Mouse (Mus musculus) spleen, adult 2 months (tissue): Measurements from ENCODE around the gene Insyn1. TPM values are rescaled to one million over a fixed set of nuclear protein-coding genes. Genes with fewer than 3 reads are reported as not detected.

Experiments
- DNase-seq, 2 experiments: peaks; one replicate each; pipeline versions ENCODE4 v3.0.0 to v3.0.0-alpha.2; 2012 to 2021; ENCODE audit warnings: low spot score in 2 of 2, low read depth in 1 of 2
- H3K27ac ChIP-seq: fragments of 200-500 bp; 2 replicates; pipeline ENCODE4 v1.5.1; 2012; ENCODE audit warnings: low read length, inconsistent platforms; ENCODE audit not compliant: insufficient read depth
- H3K27me3 ChIP-seq: fragments of 200-500 bp; 2 replicates; pipeline ENCODE4 v1.6.1; 2012; ENCODE audit warnings: mild to moderate bottlenecking, moderate library complexity, low read length, inconsistent platforms; ENCODE audit not compliant: control insufficient read depth, insufficient read depth
- H3K36me3 ChIP-seq: fragments of 200-500 bp; 2 replicates; pipeline ENCODE4 v1.6.1; 2012; ENCODE audit warnings: mild to moderate bottlenecking, low read length, inconsistent platforms; ENCODE audit not compliant: control insufficient read depth, insufficient read depth
- H3K4me1 ChIP-seq: fragments of 200-500 bp; 2 replicates; pipeline ENCODE4 v1.6.1; 2011; ENCODE audit warnings: inconsistent platforms; ENCODE audit not compliant: control insufficient read depth, insufficient read depth, insufficient read length
- H3K4me3 ChIP-seq: fragments of 200-500 bp; 2 replicates; pipeline ENCODE4 v1.5.1; 2011; ENCODE audit warnings: mild to moderate bottlenecking, inconsistent platforms; ENCODE audit not compliant: insufficient read depth, insufficient read length; ENCODE audit errors: extremely low read depth
- CTCF ChIP-seq: fragments of 200-500 bp; IDR thresholded peaks from 2 replicates; pipeline ENCODE4 v1.5.1; 2011; ENCODE audit warnings: mild to moderate bottlenecking, inconsistent platforms; ENCODE audit not compliant: insufficient read depth, insufficient read length, insufficient replicate concordance; ENCODE audit errors: extremely low read depth
- POLR2A ChIP-seq: fragments of 200-500 bp; IDR thresholded peaks from 2 replicates; pipeline ENCODE4 v1.6.1; 2011; ENCODE audit warnings: low read depth, low read length, inconsistent platforms
- WGBS: fragments of 180-500 bp; shearing (Covaris S2); methylation state at CpG from one replicate; pipeline ENCODE4 v1.1.7; 2018; 5-methylcytosine and 5-hydroxymethylcytosine counted together
- polyA plus RNA-seq: library from polyadenylated mRNA; depleted of rRNA; stranded (reverse); fragments of >200 nt; gene quantifications from 2 replicates; pipeline ENCODE4 v1.2.3, GENCODE M21; 2012

Gene Insyn1
- polyA plus RNA-seq, 1 experiment, result 1.2 TPM

DNA sequence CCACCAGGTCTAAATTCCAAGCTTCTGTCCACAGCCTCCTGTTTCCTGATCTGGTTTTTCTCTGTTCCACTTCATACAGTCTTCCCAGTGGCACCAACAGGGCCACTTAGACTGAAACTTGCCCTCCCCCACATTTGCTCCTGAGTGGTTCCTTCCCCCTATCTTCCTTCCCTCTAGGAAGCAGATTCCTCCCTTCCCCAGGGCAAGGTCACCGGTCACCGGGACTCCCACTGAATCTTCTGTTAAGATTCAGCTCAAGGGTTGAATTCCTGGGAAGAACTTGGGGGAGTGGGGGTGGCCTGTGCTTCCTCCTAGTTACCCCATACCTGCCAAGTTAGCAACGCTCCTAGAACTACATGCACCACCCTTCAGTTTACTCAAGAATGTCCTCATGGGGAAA lies 1.3 kb upstream of the Insyn1 start:
- Histone ChIP-seq H3K27me3 (peaks cover 16% of the 10 kb centered on the region), H3K4me1 (peaks cover 11% of the 10 kb centered on the region), H3K27ac (no peak overlapping the region), H3K36me3 (no peaks in the 10 kb centered on the region), H3K4me3 (no peak overlapping the region)
- 52% methylated on average over 3 of the region's 3 CpGs for WGBS
- TF ChIP-seq POLR2A, result no peak
- no peak for TF ChIP-seq CTCF
- DNase-seq, result no peak

DNA sequence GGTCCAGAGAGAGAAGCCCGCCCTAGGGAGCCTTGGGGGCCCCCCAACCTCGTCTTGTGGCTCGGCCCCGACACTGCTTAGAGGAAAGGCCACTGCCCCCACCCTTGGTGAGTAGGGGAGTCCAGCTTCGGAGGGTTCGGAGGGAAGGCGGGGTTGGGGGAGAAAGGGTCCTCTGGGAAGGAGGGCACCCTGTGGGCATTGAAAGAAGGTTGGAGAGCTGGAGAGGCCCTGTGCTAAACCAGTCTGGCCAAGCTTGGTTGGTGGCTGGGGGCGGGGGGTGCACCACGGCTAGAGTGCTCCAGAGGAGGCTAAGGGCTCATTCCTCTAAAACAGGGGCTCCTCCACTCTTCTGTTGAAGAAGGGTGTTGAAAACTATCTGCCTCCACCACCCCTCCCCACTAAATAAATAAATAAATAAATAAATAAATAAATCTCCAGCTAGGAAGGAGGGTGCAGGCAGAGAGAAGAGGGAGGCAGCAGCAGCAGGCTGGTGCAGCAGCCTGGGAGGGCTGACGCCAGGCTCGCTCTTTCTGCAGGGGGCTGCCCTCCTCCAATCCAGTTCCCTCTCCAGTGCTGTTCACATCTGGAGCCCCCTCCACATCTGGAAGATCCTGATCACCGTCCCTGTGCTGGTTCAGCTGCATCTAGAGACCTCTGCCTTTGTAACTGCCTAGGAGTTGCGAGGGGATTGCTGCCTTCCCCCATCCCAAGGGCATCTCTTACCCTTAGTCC lies 896 bp downstream of the Insyn1 start:
- DNase-seq, result no peak
- no peak overlapping the region for H3K4me3 ChIP-seq
- TF ChIP-seq CTCF (no peak), POLR2A (no peak)
- 41% methylated on average over 13 of the region's 13 CpGs for WGBS
- H3K27me3 ChIP-seq, result peaks cover 16% of the 10 kb centered on the region
- no peaks in the 10 kb centered on the region for H3K36me3 ChIP-seq
- peaks cover 11% of the 10 kb centered on the region for H3K4me1 ChIP-seq
- H3K27ac ChIP-seq, result no peak overlapping the region

DNA sequence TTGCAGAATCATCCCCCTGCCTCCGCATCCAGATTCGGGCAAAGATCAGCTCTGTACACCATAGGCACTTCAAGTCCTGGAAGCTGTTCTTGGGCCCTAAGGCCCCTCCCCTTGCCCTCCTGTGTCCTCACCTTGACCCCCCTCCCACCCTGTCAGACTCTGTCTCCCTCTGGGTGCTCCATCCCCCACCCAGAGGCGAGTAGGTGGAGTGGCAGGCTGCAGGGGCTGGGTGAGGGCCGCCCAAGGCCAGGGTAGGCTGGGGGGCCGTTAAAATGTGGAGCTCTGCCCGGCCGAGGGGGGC lies 1.4 kb downstream of the Insyn1 start:
- no peak for DNase-seq
- Histone ChIP-seq H3K4me1 (peaks cover 11% of the 10 kb centered on the region), H3K4me3 (no peak overlapping the region), H3K27me3 (peaks cover 16% of the 10 kb centered on the region), H3K27ac (no peak overlapping the region), H3K36me3 (no peaks in the 10 kb centered on the region)
- 76% methylated on average over 7 of the region's 7 CpGs for WGBS
- TF ChIP-seq CTCF, result no peak
- no peak for TF ChIP-seq POLR2A

DNA sequence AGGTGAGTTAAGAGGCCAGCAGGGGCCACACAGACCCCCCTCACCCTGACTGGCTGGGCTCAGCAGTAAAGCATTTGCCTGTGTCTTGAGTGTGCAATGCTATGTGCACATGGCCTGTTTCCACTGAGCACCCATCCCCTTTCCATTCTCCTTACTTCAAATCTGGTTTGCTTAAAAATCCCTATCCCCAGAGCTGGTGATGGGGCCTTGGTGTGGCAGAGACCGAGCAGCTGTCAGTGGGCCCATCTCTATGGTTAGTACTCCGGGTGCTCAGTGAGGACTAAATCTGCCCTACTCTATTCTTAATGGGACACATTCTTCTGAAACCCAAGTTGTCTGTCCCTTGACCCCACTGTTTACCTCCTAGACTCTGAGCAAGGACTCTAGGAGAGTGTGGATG lies 2.0 kb downstream of the Insyn1 start:
- Histone ChIP-seq H3K4me3 (no peak overlapping the region), H3K36me3 (no peaks in the 10 kb centered on the region), H3K27ac (no peak overlapping the region), H3K27me3 (peaks cover 16% of the 10 kb centered on the region), H3K4me1 (peaks cover 11% of the 10 kb centered on the region)
- 85% methylated on average over 2 of the region's 2 CpGs for WGBS
- DNase-seq, result no peak
- no peak for TF ChIP-seq POLR2A
- no peak for TF ChIP-seq CTCF

DNA sequence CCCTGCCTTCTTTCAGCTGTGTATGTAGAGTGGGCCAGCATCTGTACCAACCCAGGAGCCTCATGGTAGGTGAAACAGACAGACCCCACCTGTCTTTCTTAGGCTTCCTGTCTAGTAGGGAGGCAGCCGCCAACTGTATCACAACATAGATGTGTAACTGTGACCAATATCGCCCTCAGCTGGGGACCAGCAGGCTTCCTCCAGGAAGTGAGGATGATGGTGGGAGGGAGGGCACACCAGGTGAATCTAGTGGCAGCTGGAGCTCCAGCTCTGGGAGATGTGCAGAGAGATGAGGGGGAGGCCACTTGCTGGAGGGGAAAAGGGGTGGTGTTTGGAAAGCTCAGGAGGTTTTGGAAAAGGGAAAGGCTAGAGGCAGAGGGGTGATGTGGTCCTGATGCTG lies 6.6 kb downstream of the Insyn1 start:
- TF ChIP-seq POLR2A (no peak), CTCF (no peak)
- DNase-seq, result no peak
- WGBS, result 52% methylated on average over 2 of the region's 2 CpGs
- no peaks in the 10 kb centered on the region for H3K27me3 ChIP-seq
- H3K4me3 ChIP-seq, result no peak overlapping the region
- H3K36me3 ChIP-seq, result no peaks in the 10 kb centered on the region
- no peak overlapping the region for H3K27ac ChIP-seq
- no peaks in the 10 kb centered on the region for H3K4me1 ChIP-seq

DNA sequence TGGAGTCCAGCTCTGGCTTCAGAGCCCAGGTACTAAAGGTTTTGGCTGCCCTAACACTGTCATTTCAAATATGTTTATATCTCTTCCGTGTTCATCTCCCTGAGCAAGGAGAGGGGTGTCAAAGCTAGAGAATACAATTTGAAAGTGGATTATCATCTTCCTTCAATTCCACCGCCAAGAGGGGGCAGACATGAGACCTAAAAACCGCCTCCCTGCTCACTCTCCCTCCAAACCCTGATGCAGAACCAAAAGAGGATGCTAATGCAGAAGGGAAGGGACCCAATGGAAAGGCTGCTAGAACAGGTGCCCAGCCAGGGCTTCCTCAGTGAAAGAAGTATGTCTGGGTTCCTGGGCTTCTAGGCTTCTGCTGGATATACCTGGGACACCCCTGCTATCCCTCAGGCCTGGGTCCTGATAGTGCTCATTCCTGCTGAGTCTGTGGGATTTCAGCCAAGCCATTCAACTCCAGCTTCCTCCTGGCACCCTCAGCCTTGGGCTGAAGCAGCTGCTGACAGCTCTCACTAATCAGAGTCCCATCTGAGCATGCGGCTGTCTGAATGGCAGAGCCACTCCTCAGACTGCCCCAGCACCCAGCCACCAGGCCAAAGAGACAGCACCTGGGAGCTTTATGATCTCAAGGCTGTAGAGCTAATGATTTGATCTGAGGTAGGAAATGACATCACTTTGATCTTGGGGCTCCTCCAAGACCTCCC lies 8.2 kb downstream of the Insyn1 start:
- no peaks in the 10 kb centered on the region for H3K4me1 ChIP-seq
- no peak for DNase-seq
- no peak overlapping the region for H3K27ac ChIP-seq
- TF ChIP-seq CTCF (peak; percentile 18; the same call in 1 of the 2 replicates), POLR2A (no peak)
- H3K4me3 ChIP-seq, result no peak overlapping the region
- no peaks in the 10 kb centered on the region for H3K27me3 ChIP-seq
- H3K36me3 ChIP-seq, result no peaks in the 10 kb centered on the region
- WGBS, result 26% methylated on average over 4 of the region's 4 CpGs

DNA sequence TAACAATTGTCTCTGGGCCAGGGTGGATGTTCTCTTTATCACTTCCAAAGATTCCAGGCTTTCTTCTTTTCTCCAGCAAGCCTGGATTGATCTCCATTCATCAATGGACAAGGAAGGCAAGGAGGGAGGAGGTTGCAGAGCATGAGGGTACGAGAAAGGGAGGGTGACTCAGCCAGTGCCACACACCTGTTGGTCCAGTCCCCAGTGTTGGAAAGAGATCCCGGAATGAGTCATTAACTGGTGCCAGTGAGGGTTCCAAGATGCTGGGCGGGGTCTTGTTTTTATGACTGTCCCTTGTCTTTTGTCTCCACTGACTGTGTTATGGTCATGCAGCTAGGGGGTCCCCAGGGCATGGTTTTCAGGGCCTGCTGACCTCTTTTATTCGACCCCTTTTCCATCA lies 9.5 kb downstream of the Insyn1 start:
- Histone ChIP-seq H3K4me3 (no peak overlapping the region), H3K27me3 (no peaks in the 10 kb centered on the region), H3K27ac (no peak overlapping the region), H3K36me3 (no peaks in the 10 kb centered on the region), H3K4me1 (no peaks in the 10 kb centered on the region)
- DNase-seq, result no peak
- WGBS, result 87% methylated on average over 4 of the region's 4 CpGs
- no peak for TF ChIP-seq POLR2A
- no peak for TF ChIP-seq CTCF
